Mouse (Mus musculus): ENCODE data around the gene Nudt9. TPM values are rescaled to one million over a fixed set of nuclear protein-coding genes. Genes with fewer than 3 reads are reported as not detected.
A peak's percentile ranks its signal among the peaks of the same experiment; 100 is the strongest.

Nudt9 gene
- total and polyA plus RNA-seq, 2 experiments from 2014 or later = 55.3 to 73.8 TPM

GRCm38 (mm10) chr5:104096078-104096938, 50.2 kb downstream of the Nudt9 start:
- no peak for TF ChIP-seq CTCF (IDR thresholded peaks at IDR 0.05; ENCODE audit: low read depth)
- ATAC-seq = no peak; the same call in 1 of the 2 replicates
- H3K4me1 ChIP-seq (ENCODE audit: insufficient read depth) = no peaks in the 10 kb centered on the region
- no peak overlapping the region for H3K9ac ChIP-seq
- WGBS = 87% methylated on average over 16 of the region's 16 CpGs
- H3K9me3 ChIP-seq (ENCODE audit: low read length) = no peaks in the 10 kb centered on the region
- peaks cover 8% of the 10 kb centered on the region; the same call in 1 of the 2 replicates for H3K36me3 ChIP-seq (ENCODE audit: insufficient read depth)
- no peak overlapping the region for H3K4me3 ChIP-seq (ENCODE audit: low read depth, low read length)
- H3K27me3 ChIP-seq (ENCODE audit: insufficient read depth, low read length) = no peaks in the 10 kb centered on the region
- H3K27ac ChIP-seq (ENCODE audit: low read depth, low read length) = no peak overlapping the region
- DNase-seq = no peak
- no peak overlapping the region for H3K4me2 ChIP-seq (ENCODE audit: low read depth)

GRCm38 (mm10) chr5:104101678-104102531, 55.8 kb downstream of the Nudt9 start:
- H3K27me3 ChIP-seq (ENCODE audit: insufficient read depth, low read length) = no peaks in the 10 kb centered on the region
- WGBS = 14% methylated on average over 10 of the region's 10 CpGs
- no peaks in the 10 kb centered on the region for H3K9me3 ChIP-seq (ENCODE audit: low read length)
- ATAC-seq = peak; percentile 48
- TF ChIP-seq CTCF (IDR thresholded peaks at IDR 0.05; ENCODE audit: low read depth) = no peak
- H3K9ac ChIP-seq = no peak overlapping the region
- H3K4me2 ChIP-seq (ENCODE audit: low read depth) = no peak overlapping the region
- DNase-seq = peak; percentile 11
- H3K27ac ChIP-seq (ENCODE audit: low read depth, low read length) = 0 out of 2 replicates have a peak overlapping the region, but pooled peaks have one; percentile 35
- no peaks in the 10 kb centered on the region for H3K4me1 ChIP-seq (ENCODE audit: insufficient read depth)
- no peak overlapping the region for H3K4me3 ChIP-seq (ENCODE audit: low read depth, low read length)
- H3K36me3 ChIP-seq (ENCODE audit: insufficient read depth) = no peaks in the 10 kb centered on the region

- H3K4me3 ChIP-seq (ENCODE audit: low read depth, low read length) = no peak overlapping the region
- H3K4me1 ChIP-seq (ENCODE audit: insufficient read depth) = peaks cover 4% of the 10 kb centered on the region
- no peaks in the 10 kb centered on the region for H3K36me3 ChIP-seq (ENCODE audit: insufficient read depth)
- no peaks in the 10 kb centered on the region for H3K9me3 ChIP-seq (ENCODE audit: low read length)
- 83% methylated on average over 4 of the region's 4 CpGs for WGBS
- H3K9ac ChIP-seq = no peak overlapping the region
- no peaks in the 10 kb centered on the region for H3K27me3 ChIP-seq (ENCODE audit: insufficient read depth, low read length)
- no peak for TF ChIP-seq CTCF (IDR thresholded peaks at IDR 0.05; ENCODE audit: low read depth)
- DNase-seq = no peak
- H3K27ac ChIP-seq (ENCODE audit: low read depth, low read length) = no peak overlapping the region
- H3K4me2 ChIP-seq (ENCODE audit: low read depth) = no peak overlapping the region
- ATAC-seq = no peak
These were observed 57.1 kb downstream of the Nudt9 start for GRCm38 (mm10) chr5:104103171-104103570.

GRCm38 (mm10) chr5:104104111-104104510, 58.0 kb downstream of the Nudt9 start:
- DNase-seq (peak; percentile 4), ATAC-seq (no peak)
- H3K4me2 ChIP-seq (ENCODE audit: low read depth) = no peak overlapping the region
- no peaks in the 10 kb centered on the region for H3K27me3 ChIP-seq (ENCODE audit: insufficient read depth, low read length)
- no peak for TF ChIP-seq CTCF (IDR thresholded peaks at IDR 0.05; ENCODE audit: low read depth)
- no peak overlapping the region for H3K27ac ChIP-seq (ENCODE audit: low read depth, low read length)
- no peak overlapping the region for H3K9ac ChIP-seq
- no peak overlapping the region for H3K4me3 ChIP-seq (ENCODE audit: low read depth, low read length)
- peaks cover 11% of the 10 kb centered on the region for H3K4me1 ChIP-seq (ENCODE audit: insufficient read depth)
- 44% methylated on average over 2 of the region's 2 CpGs for WGBS
- no peaks in the 10 kb centered on the region for H3K9me3 ChIP-seq (ENCODE audit: low read length)
- H3K36me3 ChIP-seq (ENCODE audit: insufficient read depth) = no peaks in the 10 kb centered on the region

GRCm38 (mm10) chr5:104108127-104108875, 62.2 kb downstream of the Nudt9 start:
- DNase-seq (peak; percentile 60), ATAC-seq (peak; percentile 40)
- Histone ChIP-seq H3K4me3 (ENCODE audit: low read depth, low read length) (peak overlapping the region; percentile 21; the same call in 1 of the 2 replicates), H3K9ac (peak overlapping the region; percentile 31; the same call in 1 of the 2 replicates), H3K27me3 (ENCODE audit: insufficient read depth, low read length) (no peaks in the 10 kb centered on the region), H3K27ac (ENCODE audit: low read depth, low read length) (peak overlapping the region; percentile 75), H3K36me3 (ENCODE audit: insufficient read depth) (no peaks in the 10 kb centered on the region), H3K4me2 (ENCODE audit: low read depth) (peak overlapping the region; percentile 43), H3K4me1 (ENCODE audit: insufficient read depth) (peaks cover 37% of the 10 kb centered on the region), H3K9me3 (ENCODE audit: low read length) (no peaks in the 10 kb centered on the region)
- TF ChIP-seq CTCF (IDR thresholded peaks at IDR 0.05; ENCODE audit: low read depth) = no peak
- 44% methylated on average over 11 of the region's 11 CpGs for WGBS

GRCm38 (mm10) chr5:104108879-104109369, 62.8 kb downstream of the Nudt9 start:
- H3K9me3 ChIP-seq (ENCODE audit: low read length) = no peaks in the 10 kb centered on the region
- peaks cover 37% of the 10 kb centered on the region for H3K4me1 ChIP-seq (ENCODE audit: insufficient read depth)
- TF ChIP-seq CTCF (IDR thresholded peaks at IDR 0.05; ENCODE audit: low read depth) = no peak
- H3K27me3 ChIP-seq (ENCODE audit: insufficient read depth, low read length) = no peaks in the 10 kb centered on the region
- peak overlapping the region; percentile 75 for H3K27ac ChIP-seq (ENCODE audit: low read depth, low read length)
- WGBS = 4% methylated on average over 18 of the region's 18 CpGs
- H3K4me2 ChIP-seq (ENCODE audit: low read depth) = peak overlapping the region; percentile 43
- peak overlapping the region; percentile 21 for H3K4me3 ChIP-seq (ENCODE audit: low read depth, low read length)
- ATAC-seq (peak; percentile 56), DNase-seq (peak; percentile 89)
- peak overlapping the region; percentile 31; the same call in 1 of the 2 replicates for H3K9ac ChIP-seq
- no peaks in the 10 kb centered on the region for H3K36me3 ChIP-seq (ENCODE audit: insufficient read depth)
